Mouse (Mus musculus) bone marrow macrophage, adult 2 months (primary cell): ENCODE measurements around the gene Rab15.

Experiments used
- CTCF ChIP-seq: IDR thresholded peaks from 2 replicates; pipeline ENCODE4 v1.5.1; 2012; ENCODE audit warnings: low read depth, mild to moderate bottlenecking, low read length, moderate library complexity
- POLR2A ChIP-seq: IDR thresholded peaks from 2 replicates; pipeline ENCODE4 v1.6.1; 2012; ENCODE audit warnings: mild to moderate bottlenecking, low read depth, low read length, borderline replicate concordance

DNA sequence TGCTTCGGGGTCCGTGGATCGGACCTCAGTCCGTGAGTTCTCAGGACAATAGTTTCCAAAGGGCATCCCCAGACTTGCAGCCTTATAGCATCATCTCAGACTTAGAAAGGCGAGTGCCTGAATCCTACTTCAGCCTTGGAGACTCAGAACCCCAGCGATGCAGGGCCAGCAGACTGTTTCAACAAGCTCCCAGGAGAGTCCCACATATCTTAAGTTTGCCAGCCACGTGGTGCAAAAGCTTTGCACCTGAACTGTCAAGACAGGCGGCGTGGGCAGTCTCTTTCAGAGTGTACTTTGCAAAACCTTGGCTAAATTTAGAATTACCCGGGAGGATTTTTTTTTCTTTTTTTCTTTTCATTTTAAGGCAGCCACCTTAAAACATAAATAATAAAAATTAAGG lies 14.9 kb downstream of the Rab15 start:
- TF ChIP-seq CTCF (no peak), POLR2A (no peak)
